Mouse (Mus musculus): ENCODE measurements around the gene Tmprss9.

DNA sequence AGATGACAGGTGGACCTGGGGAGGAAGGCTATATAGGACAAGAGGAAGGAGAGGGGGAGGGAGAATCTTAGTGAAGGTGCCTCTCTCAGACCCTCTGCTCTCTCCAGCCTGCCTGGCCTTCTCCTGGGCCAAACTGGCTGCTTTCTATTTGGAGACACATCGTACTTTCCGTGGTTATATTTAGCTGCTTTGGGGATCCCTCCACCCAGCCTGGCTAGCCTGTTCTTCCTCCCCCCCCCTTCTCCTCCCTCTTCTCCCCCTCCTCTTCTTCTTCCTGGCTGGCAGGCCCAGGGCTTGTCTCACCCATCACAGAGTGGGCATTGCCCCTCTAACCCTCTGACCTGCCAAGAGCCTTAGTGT, 69.3 kb downstream of the Tmprss9 start:
- TF ChIP-seq GATA1 (IDR thresholded peaks at IDR 0.05; ENCODE audit: low read length): no peak
- TF ChIP-seq TAL1 (IDR thresholded peaks at IDR 0.05; ENCODE audit: low read length): no peak

All from erythroblast, embryonic 14.5 days (primary cell).